Mouse (Mus musculus): ENCODE measurements around the gene Atrn.

Gene Atrn

DNA sequence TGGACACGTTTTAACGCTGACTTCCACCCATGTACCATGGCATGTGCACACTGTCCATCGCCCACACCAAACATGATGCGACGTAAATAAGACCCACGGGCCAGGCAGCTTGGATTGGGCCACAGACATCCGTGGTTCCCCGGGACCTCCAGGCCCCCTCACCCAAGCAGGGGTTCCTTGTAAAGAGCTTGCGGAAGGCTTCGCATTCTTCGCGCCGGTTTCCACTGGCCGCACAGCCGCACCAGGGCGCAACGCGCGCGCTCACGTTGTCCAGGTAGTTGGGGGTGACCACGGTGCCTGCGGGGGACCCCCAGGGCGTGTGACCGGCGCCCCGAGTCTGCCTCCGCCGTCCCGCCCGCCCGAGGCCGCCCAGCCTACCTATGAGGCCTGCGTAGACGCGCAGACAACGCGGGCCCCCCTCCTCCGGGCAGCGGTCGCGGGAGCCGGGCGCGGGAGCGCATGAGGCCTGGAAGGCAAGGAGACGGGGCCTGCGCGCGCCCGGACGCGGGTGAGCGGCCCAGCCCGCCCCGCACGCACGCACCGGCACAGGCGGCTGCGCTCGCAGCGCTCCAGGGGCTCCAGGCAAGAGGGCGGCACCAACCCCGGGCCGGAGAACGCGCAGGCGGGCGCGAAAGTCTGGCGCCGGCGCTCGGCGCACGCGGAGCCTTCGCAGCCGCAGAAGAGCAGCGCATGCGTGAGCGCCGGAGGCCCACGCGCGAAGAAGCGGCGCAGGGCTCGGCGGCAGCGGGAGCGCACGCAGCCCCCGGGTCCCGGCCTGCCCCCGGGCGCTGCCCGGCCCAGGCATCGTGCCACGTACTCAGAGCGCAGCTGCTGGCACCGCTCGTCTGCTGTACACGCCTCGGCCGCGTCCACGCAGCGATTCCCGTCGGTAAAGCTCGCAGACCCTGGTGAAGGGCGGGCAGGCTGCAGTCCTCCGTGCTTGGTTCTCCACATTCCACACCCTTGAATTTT, 134.8 kb downstream of the Atrn start:
- no peak for DNase-seq (ENCODE audit: low spot score in 2 of 2)

DNA sequence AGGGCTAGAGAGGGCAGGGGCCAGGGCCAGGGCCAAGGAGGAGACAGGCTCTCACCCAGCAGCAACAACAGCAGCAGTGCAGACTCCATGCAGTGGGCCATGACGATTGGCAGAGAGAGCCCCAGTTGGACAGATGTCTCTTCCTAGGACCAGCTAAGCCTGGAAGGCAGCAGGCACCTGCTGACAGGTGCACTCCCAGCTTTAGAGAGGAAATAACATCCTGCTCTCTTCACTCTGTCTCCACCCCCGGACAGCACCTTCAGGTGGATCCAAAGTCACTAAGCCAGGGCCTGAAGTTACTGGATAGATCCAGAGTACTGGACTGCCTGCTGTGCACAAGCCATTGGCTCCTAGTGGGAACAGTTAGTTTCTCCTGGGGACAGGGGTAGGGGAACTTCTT, 136.7 kb downstream of the Atrn start, which contains the start of gene Gfra4:
Gene Gfra4, minus strand, starts transcription at position 101 of the 400 bp plus-strand sequence.
- DNase-seq (ENCODE audit: low spot score in 2 of 2), result no peak

DNA sequence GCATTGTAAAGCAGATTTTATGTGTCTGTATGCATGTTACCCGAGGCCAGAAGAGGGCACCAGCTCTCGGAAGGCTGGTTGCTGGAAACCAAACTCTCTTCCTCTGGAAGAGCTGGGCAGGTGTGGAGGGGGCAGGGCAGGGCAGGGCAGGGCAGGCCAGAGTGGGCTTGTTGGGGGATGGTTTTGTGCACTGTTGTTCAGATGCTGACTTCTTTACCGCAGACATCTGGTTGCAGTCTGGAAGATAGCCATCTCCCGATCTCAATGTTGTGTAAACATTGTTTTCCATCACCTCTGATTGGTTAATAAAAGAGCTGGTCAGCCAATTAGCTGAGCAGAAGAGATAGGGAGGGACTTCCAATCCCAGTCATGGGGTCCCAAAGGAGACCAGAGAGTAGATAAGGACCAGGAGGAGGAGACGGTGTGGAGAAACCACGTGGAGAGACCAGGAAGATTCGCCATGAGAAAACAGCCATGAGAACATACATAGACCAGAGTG, 138.1 kb downstream of the Atrn start:
- DNase-seq (ENCODE audit: low spot score in 2 of 2), result no peak

DNA sequence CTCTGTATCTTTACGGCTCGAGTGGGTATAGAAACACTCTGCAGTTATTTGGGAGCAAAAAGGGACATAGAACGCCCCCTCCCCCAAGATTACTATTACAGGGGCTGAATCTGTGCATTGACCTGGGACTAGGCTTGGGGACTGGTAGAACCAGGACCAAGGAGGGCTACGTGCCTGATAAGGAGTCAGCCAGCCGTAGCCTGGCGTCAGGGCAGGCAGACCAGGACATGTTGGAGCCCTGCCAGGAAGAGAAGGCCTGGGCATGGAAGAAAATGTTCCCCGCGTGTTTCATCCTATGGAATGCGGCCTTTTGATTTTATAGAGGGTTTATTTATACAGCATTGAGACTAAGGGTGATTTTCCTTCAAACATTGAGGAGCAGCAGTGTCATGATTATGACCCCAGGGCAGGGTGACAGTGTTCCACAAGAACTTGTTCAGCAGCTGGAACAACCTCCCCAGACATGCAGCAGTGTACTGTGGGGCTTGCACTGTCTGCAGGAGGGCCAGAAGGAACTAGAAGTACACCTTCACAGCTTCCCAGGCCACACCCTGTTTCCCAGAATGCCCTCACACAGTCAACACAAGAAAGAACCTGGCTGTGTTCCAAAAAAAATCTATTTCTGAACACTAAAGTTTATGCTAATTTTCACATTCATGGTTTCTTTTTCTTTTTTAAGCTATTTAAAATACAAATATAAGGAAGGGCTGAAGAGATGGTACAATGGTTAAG, 138.9 kb downstream of the Atrn start:
- DNase-seq (ENCODE audit: low spot score in 2 of 2), result no peak

DNA sequence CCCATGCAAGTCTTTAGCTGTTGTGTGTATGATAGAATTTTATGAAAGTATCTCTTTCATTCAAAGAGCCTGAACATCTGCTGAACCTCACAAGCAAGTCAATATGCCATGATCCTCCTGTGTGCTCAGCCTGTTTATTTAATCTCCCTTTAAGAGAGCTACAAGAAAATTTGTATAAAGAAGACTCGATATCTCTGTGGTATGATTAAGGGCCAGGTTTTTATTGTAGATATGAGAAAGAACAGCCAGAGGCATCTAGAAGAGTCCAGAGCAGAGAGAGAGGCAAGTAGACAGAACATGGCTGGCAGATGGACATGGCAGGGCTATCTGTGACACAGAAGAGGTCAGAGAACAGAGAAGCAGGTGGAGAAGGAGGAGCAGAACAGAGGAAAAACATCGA, 139.7 kb downstream of the Atrn start:
- no peak for DNase-seq (ENCODE audit: low spot score in 2 of 2)

DNA sequence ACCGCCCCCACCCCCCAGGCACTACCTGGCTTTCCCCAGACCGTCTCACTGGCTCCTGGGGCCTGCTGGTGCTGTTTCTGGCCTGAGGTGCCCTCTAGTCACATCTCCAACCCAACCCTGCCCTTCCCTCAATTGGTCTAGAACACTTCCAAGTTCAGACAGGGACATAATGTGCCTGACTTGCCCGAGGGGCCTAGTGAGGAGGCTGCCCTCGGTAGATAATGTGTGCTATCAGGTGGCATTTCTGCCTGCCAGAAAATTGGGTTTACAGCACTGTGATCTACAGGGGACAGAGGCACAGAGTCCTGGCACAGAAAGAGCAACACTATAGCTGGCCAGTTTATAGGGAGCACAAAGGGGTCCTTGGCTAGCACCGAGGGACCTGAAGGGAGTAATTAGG, 145.7 kb downstream of the Atrn start:
- no peak for DNase-seq (ENCODE audit: low spot score in 2 of 2)

DNA sequence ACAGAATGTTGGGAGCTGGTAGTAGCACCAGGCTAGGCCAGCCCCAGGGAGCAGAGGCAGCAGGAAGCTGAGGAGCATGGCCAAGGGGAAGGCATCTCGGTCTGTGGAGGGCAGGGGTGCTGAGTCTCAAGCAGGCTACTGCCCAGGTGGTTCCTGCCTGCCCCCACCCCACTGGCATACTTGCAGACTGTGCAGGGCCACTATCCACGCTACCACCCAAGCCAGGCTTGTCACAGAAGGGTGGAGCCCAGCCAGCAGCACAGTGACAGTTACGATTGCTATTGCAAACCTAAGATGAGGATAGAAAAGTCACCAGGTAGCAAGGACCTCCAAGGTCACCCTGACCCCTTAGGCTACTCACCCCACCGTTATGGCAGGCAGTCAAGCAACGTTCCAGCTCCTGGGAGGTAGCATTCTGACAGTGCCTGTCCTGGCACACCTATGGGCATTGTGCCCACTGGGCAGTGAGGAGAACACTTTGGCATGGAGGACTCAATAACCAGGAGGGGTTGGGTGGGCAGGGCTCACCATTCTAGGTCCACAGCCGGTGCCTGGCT, 146.6 kb downstream of the Atrn start:
- no peak for DNase-seq (ENCODE audit: low spot score in 2 of 2)

DNA sequence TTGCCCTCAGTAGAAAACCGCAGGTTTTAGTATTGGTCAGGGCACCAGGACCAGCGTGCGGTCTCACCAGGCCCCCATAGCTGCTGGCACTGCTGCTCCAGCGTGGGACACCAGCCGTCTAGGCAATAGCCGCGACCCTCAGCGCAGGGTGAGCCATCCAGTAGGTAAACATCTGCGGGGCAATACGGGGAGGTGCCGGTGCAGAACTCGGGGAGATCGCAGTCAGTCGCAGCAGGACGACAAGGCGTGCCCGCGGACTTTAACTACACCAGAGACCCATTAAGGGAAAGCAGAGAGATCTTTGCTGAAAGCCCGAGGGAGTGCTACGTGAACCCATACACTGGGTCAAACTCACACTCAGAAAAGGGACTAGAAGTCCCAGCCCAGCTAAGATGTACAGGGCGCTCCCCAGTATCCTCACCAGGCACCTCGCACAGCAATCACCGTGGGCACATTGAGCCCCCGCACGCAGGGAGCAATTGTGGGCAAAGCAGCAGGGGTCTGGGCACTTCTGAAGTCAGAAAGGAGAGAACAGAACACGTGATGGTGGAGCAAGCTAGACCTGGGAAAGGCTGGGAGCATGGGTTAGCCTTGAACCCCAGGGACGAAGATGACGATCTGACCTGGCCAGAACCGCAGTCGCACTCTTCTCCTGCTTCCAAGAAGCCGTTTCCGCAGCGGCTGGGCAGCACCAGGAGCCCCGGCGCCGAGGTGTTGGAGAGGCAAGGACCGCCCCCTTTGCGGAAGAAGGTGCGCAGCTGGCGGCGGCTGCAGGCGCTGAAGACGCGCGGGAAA, 147.8 kb downstream of the Atrn start:
- DNase-seq (ENCODE audit: low spot score in 2 of 2), result no peak

DNA sequence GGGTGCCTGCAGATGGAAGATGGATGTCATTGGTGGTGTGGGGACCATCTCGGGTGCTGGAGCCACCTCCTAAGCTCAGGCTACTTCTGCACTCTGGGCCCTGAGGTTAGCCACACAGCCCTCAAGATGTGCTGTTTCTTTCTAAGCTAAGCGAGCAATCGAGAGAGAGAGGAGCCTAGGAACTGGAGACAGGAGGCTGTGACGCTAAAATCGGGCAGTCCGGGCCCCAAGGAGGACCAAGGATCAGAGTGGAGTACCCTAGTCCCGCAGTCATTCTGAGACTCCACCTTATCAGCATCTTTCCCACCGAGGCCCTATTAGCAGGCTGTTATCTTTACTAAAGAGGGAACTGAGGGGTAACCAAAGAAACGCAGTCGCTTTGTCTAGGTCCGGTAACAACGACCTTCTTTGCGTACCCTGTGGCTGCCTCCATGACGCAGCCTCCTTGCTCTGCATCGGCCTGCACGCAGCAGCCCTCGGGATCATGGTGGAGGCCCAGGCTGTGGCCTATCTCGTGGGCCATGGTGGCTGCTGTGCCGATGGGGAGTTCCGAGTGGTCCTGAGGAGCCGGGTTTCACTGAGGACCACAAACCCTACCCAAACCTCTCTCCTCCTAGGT, 148.5 kb downstream of the Atrn start:
- DNase-seq (ENCODE audit: low spot score in 2 of 2), result no peak

DNA sequence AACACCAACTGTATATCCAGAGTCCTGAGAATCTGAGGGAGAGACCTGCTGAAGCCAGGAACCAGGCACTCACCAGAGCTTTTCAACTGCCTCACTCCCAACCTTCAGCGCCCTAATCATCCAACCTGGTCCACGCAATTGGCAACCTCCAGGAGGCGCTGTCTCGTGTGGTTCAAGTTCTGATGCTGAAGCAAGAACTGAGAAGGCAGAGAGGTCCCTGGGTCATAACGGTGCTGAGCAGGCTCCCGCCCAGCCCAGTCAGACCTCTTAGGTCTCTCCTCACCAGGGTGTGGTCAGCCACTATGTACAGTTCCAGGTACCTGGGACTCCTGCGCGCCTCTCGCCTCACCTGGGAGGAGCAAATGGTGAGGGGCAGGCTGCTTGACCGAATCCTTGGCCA, 149.3 kb downstream of the Atrn start:
- DNase-seq (ENCODE audit: low spot score in 2 of 2), result peak; percentile 73 to 88

DNA sequence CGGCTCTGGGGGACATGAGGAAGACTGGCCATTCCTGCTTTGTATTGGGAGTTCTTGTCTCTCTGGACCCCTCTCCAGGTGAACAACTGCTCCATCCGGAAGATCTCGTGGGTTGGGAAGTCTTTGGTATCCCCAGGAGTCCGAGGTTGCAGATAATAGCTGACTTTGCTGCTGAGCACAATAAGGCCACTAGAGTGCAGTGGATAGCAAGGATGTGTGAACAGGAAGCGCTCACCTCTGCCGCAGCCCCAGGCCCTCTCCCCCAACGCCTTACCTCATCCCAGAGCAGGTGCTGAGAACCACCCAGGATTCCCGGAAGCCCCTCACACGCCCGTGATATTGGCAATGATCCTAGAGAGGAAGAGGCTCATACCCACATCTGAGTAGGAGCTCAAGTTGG, 149.9 kb downstream of the Atrn start:
- DNase-seq (ENCODE audit: low spot score in 2 of 2), result no peak

DNA sequence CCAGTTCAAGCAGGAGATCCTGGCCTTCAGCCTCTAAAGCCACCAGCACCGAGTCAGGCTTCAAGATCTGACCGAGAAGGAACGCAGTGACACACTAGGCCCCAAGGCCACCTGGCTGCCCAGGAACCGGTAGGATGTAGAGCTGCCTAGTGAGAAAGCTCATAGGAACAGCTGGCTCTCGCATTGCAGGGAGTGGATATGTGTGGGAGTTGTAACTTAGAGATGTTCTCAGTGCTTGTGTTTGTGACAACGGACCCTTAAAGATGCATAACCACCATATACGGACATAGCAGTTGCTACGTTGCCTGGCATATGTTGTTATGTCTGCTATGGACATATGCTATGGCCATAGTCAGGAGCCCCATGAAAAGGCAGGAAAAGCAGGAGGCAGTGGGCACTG, 152.4 kb downstream of the Atrn start:
- DNase-seq (ENCODE audit: low spot score in 2 of 2), result no peak

DNA sequence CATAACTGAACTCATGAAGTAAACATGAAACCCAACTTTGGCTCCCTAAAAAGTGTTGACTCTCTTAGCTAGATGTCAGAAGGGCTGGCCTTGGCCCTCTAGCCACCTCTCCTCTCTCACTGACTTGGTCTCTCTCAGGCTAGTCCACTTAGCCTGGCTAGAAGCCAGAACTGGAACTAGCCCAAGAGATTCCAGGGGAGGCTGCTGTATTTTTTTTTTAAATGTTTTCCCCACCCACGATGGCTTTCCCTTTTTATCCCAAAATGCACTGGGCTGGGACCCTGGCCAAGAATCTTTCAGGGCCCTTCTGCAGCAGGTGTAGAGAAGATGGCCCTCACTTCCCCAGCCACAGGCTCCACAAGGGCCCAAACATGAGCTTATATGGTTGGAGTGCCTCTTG, 153.1 kb downstream of the Atrn start:
- no peak for DNase-seq (ENCODE audit: low spot score in 2 of 2)

DNA sequence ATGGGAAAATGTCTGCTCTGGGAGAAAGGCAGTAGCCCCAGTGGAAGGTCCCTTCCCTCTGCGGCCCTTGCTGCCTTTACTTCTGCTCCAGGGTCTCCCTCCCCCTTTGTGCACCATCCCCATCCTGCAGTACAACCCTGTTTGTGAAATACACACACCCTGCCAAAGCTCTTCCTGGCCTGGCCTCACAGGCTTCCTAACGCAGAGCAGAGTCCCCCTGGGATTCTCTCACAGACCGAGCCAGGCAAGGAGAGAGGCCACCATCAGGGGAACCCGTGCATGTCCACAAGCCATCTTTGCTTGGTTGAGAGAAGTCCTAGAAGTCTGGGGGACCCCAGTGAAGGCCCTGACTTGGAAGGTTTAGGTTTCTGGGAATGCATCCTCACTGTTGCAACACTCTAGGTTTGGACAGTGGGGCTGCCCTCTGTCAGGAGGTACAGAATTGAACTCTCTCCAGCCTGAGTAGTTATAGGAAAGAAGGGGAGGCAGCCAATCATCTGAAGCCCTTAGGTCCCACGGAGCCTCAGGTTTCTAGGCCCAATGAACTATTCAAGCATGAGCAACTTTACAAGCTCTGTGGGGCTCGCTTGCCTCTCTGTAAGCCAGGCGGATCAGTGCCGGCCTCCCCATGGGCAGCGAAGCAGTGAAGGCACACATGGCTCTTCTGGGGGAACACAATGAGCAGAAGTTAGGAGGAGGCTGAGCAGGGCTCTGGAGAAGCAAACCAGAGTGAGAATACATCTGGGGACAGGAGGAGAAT, 153.7 kb downstream of the Atrn start:
- no peak for DNase-seq (ENCODE audit: low spot score in 2 of 2)

DNA sequence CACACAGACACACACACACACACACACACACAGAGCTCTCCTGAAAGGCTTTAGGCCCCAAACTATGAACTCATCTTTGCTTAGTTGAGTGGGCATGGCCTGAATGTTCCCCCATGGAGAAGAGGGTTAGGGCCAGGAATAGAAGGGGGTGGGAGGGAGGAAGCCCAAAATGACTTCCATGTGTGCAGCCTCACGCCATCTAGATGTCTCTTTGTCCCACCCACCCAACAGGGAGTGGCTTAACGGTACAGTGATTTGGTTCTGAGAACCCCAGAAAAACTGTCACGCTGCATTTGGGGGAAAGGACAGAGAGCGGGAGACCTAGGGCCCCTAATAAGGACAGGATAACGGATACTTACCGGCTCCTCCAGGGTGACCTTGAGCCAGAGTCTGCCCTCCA, 154.5 kb downstream of the Atrn start:
- no peak for DNase-seq (ENCODE audit: low spot score in 2 of 2)

DNA sequence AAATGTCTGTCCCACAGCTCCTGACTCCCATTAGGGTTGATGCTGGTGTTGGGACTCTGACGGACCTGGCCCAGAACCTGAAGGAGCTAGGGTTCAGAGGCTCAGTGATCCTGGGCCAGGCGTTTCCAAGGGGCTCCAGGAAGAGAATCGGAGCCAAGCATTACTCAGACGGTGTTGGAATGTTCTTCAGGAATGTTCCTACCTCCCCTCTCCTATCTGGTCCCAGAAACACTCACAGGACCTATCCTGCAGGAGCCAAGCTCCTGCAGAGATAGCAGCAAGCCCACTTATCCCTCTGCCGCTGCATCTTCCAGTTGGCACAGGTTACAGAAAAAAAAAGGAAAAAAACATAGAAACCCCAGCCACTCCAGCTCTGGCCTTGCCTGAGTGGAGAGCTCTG, 155.3 kb downstream of the Atrn start:
- no peak for DNase-seq (ENCODE audit: low spot score in 2 of 2)

DNA sequence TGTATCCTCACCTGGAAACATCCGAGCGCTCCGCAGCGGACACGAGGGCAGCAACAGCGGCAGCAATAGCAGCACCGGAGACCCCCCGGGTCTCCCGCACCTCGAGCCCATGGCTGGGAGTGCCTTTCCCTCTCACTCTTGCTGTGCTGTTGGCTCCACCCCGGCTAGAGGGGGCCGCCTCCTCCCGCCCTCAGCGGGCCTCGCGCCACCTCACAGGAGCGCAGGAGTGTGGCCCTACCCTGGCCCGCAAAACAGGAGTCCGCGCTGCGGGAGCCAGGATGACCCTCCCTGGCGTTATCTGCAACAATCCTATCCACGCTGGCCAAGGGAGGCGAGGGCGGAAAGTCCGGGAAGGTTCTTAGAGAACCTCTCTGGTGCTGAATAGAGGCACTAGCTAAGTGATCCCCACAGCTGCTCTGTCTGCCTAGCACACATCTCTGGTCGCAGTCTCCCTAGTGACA, 157.1 kb downstream of the Atrn start, which contains the start of gene Adam33:
Gene Adam33, minus strand, starts transcription at position 411 of the 461 bp plus-strand sequence.
- DNase-seq (ENCODE audit: low spot score in 2 of 2), result no peak

DNA sequence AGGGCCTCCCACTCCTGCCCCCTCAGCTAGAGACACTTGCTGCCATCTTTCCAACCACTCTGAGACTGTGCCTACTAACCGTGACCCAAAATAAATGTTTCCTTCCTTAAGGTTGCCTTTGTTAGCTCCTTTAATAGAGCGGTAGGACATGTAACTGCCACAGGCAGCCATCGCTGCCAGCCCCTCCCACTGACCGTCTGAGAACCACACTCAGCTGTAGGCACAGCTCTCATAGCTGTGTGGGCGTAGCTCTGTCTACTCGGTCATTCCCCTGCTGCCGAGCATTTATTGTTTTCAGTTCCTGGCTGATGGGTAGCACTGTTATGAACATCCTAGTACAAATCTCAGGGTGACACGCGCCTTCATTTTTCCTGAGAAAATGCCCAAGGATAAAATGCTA, 160.0 kb downstream of the Atrn start:
- DNase-seq (ENCODE audit: low spot score in 2 of 2), result no peak

DNA sequence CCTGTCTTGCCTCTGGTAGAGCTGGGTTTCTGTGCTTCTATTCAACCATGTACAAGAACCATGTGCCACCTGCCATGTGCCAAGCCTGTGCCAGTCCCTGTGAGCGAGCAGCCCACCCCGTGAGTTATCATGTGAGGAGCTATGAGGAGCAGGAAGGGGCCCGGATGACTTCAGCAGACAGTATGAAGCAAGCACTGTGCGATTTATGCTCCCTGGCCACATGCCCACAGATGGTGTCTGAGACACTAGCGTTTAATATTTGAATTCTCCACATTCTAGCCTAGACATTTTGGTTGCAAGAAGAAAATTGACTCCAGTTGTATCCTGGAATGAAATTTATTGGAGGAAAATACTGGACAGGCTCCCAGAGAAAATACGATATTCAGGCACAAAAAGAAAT, 161.2 kb downstream of the Atrn start:
- DNase-seq (ENCODE audit: low spot score in 2 of 2), result no peak

DNA sequence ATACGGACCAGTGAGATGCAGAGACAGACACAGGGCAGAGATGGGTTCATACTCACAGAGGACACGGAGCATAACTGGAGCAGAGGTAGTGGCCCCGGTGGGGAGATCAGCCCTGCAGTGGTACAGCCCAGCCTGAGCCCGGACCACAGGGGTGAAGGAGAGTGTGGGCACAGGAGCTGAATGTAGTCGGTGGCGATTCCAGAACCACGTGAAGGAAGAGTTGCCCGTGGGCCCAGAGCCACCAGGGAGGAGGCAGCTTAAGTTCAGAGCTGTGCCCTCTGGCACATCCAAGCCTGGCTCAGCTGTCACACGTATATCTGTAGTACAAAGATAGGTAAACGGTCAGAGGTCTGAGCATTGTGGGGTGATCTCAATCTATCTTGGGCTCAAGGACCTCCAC, 166.2 kb downstream of the Atrn start:
- no peak for DNase-seq (ENCODE audit: low spot score in 2 of 2)

Measured in spleen, postnatal 4 days (tissue).